Mouse (Mus musculus) small intestine, adult 2 months (tissue): ENCODE measurements around the gene Mat1a. TPM values are rescaled to one million over a fixed set of nuclear protein-coding genes. Genes with fewer than 3 reads are reported as not detected.

Experiments used
- H3K27ac ChIP-seq: fragments of 200-500 bp; 2 replicates; pipeline ENCODE4 v1.5.1; 2012; ENCODE audit warnings: low read depth, low read length, control low read depth, inconsistent platforms; ENCODE audit not compliant: insufficient read depth
- H3K27me3 ChIP-seq: fragments of 200-500 bp; 2 replicates; pipeline ENCODE4 v1.6.1; 2012; ENCODE audit warnings: mild to moderate bottlenecking, moderate library complexity, low read length, inconsistent platforms; ENCODE audit not compliant: control insufficient read depth, insufficient read depth
- H3K36me3 ChIP-seq: fragments of 200-500 bp; 2 replicates; pipeline ENCODE4 v1.6.1; 2012; ENCODE audit warnings: mild to moderate bottlenecking, low read length, control low read depth, inconsistent platforms; ENCODE audit not compliant: control insufficient read depth, insufficient read depth
- H3K4me1 ChIP-seq: fragments of 200-500 bp; 2 replicates; pipeline ENCODE4 v1.6.1; 2012; ENCODE audit warnings: low read length, inconsistent platforms, mixed read lengths; ENCODE audit not compliant: control insufficient read depth, insufficient read depth, insufficient read length
- H3K4me3 ChIP-seq: fragments of 200-500 bp; 2 replicates; pipeline ENCODE4 v1.5.1; 2012; ENCODE audit warnings: low read depth, mild to moderate bottlenecking, control low read depth, inconsistent platforms, low read length, moderate library complexity
- CTCF ChIP-seq: fragments of 200-500 bp; IDR thresholded peaks from 2 replicates; pipeline ENCODE4 v1.5.1; 2012; ENCODE audit warnings: low read depth, mild to moderate bottlenecking, control low read depth, inconsistent platforms, low read length, moderate library complexity, mixed read lengths; ENCODE audit not compliant: insufficient replicate concordance, insufficient read length; ENCODE audit errors: extremely low read depth
- POLR2A ChIP-seq: fragments of 200-500 bp; IDR thresholded peaks from 2 replicates; pipeline ENCODE4 v1.6.1; 2012; ENCODE audit warnings: low read depth, mild to moderate bottlenecking, control low read depth, inconsistent platforms, low read length, moderate library complexity
- WGBS: fragments of 180-500 bp; shearing (Covaris S2); methylation state at CpG from one replicate; pipeline ENCODE4 v1.1.7; 2018; 5-methylcytosine and 5-hydroxymethylcytosine counted together
- polyA plus RNA-seq: library from polyadenylated mRNA; depleted of rRNA; stranded (reverse); fragments of >200 nt; gene quantifications from 2 replicates; pipeline ENCODE4 v1.2.3, GENCODE M21; 2012

Gene Mat1a
- polyA plus RNA-seq, 1 experiment: not detected

DNA sequence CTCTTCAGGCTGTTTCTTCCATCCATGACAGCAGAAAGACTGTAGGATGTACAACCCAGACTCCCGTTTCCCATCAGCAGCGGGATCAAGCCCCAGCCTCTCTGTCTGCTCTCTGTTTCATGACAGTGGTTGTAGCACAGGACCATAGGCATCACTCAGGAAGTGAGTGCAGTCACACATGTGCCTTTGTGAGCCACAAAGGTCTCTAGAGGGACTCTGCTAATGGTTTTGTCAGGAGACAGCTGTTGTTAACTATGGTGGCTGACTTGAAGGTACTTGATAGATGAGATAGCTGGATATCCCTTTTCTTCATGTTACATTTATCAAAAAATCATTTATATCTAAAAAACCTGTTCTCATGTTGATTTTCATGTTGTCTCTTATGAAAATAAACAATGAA lies 22.4 kb upstream of the Mat1a start:
- Histone ChIP-seq H3K27me3 (no peaks in the 10 kb centered on the region), H3K27ac (no peak overlapping the region), H3K4me1 (no peaks in the 10 kb centered on the region), H3K4me3 (no peak overlapping the region), H3K36me3 (no peaks in the 10 kb centered on the region)
- no peak for TF ChIP-seq CTCF
- no peak for TF ChIP-seq POLR2A
- WGBS: 78% methylated on average over 2 of the region's 2 CpGs

DNA sequence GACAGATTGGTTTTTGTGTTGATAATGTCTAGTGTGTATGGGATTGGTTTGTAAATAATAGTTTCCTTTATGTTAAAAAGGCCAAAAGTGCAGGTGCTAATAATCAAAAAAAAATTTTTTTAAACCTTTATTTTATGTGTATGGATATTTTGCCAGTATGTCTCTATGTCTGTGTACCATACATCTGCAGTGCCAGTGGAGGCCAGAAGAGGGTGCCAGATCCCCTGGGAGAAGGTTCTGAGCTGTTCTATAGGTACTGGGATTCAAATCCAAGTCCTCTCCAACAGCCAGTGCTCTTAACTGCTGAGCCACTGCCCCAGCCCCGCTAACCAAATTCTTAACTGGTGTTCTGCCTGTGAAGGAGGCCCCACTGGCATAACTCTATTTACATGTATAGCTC lies 17.3 kb upstream of the Mat1a start:
- H3K4me3 ChIP-seq: no peak overlapping the region
- no peaks in the 10 kb centered on the region for H3K4me1 ChIP-seq
- H3K36me3 ChIP-seq: no peaks in the 10 kb centered on the region
- WGBS: 77% methylated on average over 1 of the region's 1 CpGs
- H3K27ac ChIP-seq: no peak overlapping the region
- no peaks in the 10 kb centered on the region; the same call in 1 of the 2 replicates for H3K27me3 ChIP-seq
- peak; percentile 42; the same call in 1 of the 2 replicates for TF ChIP-seq CTCF
- TF ChIP-seq POLR2A: no peak

DNA sequence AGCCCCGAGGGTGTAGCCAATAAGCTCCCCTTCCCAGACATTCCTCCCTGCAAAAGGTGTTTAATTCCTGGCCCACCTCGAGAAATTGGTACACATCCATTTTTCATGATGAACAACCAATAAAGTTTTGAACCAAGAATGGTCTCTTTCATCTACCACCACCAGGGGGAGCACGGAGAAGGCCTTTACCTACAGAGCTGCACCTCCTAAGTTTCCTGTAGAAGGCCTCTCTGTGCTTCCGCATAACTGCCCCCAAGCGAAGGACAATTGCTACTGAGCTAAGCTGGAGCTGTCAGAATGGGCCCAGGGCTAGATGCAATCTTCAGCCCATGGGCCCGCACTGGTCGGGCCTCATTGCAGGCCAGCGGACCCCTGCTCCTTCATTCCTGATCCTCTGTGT lies 14.1 kb upstream of the Mat1a start:
- 53% methylated on average over 8 of the region's 8 CpGs for WGBS
- H3K4me3 ChIP-seq: no peak overlapping the region
- TF ChIP-seq POLR2A (no peak), CTCF (peak; percentile 35; the same call in 1 of the 2 replicates)
- H3K27ac ChIP-seq: no peak overlapping the region
- no peaks in the 10 kb centered on the region; the same call in 1 of the 2 replicates for H3K27me3 ChIP-seq
- no peaks in the 10 kb centered on the region for H3K36me3 ChIP-seq
- no peaks in the 10 kb centered on the region for H3K4me1 ChIP-seq

DNA sequence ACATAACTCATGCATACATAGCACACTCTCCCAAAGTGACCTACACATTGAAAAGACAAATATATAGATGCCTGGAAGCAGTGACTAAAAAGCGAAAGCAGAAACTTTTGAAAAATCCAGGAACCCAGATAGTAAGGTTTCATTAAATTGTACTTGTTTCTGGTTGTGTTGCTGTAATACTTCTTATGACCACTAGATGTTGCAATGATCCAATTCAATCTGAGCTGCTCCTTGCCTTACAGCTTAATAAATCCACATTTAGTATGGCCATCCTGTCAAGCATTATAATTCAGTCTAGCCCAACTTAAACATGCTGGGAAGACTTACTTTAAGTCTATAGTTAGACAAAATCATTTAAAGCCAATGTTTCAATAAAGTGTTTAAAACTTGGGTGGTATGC lies 10.7 kb upstream of the Mat1a start:
- Histone ChIP-seq H3K36me3 (no peaks in the 10 kb centered on the region), H3K4me1 (no peaks in the 10 kb centered on the region), H3K4me3 (no peak overlapping the region), H3K27me3 (no peaks in the 10 kb centered on the region; the same call in 1 of the 2 replicates), H3K27ac (no peak overlapping the region)
- no peak for TF ChIP-seq POLR2A
- TF ChIP-seq CTCF: no peak
- 26% methylated on average over 1 of the region's 1 CpGs for WGBS

DNA sequence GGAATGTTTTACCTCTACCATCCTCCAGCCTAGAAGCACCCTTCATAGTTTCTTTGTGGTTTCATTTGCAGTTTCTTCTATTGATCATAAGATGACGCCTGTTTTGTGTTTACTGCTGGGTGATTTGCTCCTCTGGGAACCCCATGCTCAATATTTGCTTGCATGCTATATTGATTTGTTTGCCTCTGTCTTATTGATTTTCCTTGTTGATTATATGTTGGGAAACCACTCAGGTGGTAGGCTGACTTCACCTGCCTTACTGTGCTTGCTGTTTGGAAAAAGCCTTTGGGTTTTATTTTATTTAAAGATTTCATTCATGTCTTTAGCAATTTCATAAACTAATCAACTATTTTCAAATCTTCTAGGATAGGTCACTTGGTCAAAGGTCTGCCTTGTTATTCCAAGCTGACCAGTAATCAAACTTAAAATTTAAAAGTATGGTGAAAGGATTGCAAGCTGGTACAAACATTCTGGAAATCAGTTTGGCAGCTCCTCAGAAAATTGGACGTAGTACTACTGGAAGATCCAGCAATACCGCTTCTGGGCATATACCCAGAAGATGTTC lies 8.5 kb upstream of the Mat1a start:
- H3K27ac ChIP-seq: no peak overlapping the region
- WGBS: 71% methylated on average over 3 of the region's 3 CpGs

DNA sequence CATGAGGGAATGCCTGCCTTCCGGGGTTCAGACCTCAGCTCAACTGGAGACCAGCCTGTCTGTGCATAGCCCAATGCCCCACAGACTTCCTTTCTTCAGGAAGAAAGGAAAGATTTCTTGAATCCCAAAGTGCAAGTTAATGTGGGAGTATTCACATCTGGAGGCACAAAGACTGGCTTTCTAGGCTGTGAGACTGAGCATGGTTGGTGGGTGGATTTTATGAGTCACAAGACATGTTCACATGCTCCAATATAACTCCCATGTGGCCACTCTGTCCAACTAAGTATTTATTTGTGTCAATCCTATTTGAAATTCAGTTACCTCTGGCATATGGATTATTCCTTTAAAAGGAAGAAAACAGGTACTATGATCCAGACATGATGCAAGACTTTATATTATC lies 6.1 kb upstream of the Mat1a start:
- WGBS: 85% methylated on average over 1 of the region's 1 CpGs
- H3K27ac ChIP-seq: no peak overlapping the region

More for the DNA sequence above, 8.5 kb upstream of the Mat1a start:
- TF ChIP-seq POLR2A: no peak
- no peak for TF ChIP-seq CTCF
- no peaks in the 10 kb centered on the region for H3K36me3 ChIP-seq
- no peaks in the 10 kb centered on the region; the same call in 1 of the 2 replicates for H3K27me3 ChIP-seq
- no peak overlapping the region for H3K4me3 ChIP-seq
- H3K4me1 ChIP-seq: no peaks in the 10 kb centered on the region

DNA sequence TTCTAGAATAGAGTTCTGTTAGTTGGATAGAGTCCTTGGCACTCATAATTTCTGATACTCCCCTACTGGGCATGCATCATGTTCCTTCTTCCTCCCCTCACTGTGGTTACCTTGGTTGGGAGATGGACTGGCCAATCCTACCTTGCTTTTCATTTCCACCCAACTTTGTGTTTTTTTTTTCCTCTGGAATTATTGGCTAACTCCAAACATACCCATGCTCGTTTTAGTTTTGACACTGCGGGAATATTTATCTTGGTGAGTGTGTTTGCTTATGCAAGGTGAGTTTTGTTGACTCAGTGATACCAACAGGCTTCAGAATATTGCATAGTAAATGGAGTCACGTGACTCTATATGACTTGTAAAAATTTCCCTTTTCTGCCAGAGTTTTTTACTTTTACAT lies 4.1 kb upstream of the Mat1a start:
- Histone ChIP-seq H3K27me3 (no peaks in the 10 kb centered on the region), H3K36me3 (no peaks in the 10 kb centered on the region), H3K4me3 (no peak overlapping the region), H3K4me1 (no peaks in the 10 kb centered on the region), H3K27ac (no peak overlapping the region)
- WGBS: 23% methylated on average over 3 of the region's 3 CpGs
- no peak for TF ChIP-seq POLR2A
- TF ChIP-seq CTCF: no peak

More for the DNA sequence above, 6.1 kb upstream of the Mat1a start:
- Histone ChIP-seq H3K4me1 (no peaks in the 10 kb centered on the region), H3K27me3 (no peaks in the 10 kb centered on the region), H3K36me3 (no peaks in the 10 kb centered on the region), H3K4me3 (no peak overlapping the region)
- no peak for TF ChIP-seq CTCF
- no peak for TF ChIP-seq POLR2A

DNA sequence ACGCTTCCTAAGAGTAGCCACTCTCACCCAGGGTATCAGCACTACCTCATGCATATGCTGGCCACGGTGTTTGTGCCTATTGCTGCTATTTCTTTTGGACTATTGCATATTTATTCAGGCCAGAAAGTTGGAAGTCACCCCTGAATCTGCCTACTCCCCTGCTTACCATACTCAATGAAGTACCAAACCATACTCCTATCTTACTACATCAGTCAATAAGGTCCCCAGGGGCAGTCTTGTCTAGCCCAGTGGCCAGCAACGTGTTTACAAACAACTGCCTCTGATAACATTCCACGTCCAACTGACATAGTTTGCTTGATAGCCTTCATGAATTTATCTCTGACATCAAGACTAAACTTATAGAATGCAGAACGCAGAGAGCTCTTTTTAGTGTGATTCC lies 3.6 kb upstream of the Mat1a start:
- 65% methylated on average over 5 of the region's 5 CpGs for WGBS
- H3K27ac ChIP-seq: no peak overlapping the region
- TF ChIP-seq POLR2A: no peak

More for the DNA sequence above, 3.6 kb upstream of the Mat1a start:
- Histone ChIP-seq H3K4me1 (no peaks in the 10 kb centered on the region), H3K36me3 (no peaks in the 10 kb centered on the region), H3K27me3 (no peaks in the 10 kb centered on the region), H3K4me3 (no peak overlapping the region)
